Mouse (Mus musculus): ENCODE results near the gene Pemt. TPM values are rescaled to one million over a fixed set of nuclear protein-coding genes. Genes with fewer than 3 reads are reported as not detected.
A peak's percentile ranks its signal among the peaks of the same experiment; 100 is the strongest.

Pemt gene
- total RNA-seq (2021) = 1 to 10 TPM; 1.3 to 1.9 TPM
- long read RNA-seq, experiment 1 = 0 reads
- long read RNA-seq, experiment 2 = 0 reads

- intact Hi-C loops (cut with DNase I) = no loop called here
These were observed at the start of gene Pemt for GRCm38 (mm10) chr11:60046058-60046735. TSS of gene Pemt (minus strand) at chr11:60046489.

GRCm38 (mm10) chr11:60094909-60095810, 48.9 kb upstream of the Pemt start:
- intact Hi-C loops (cut with DNase I) = no loop called here
- DNase-seq = no peak

More at GRCm38 (mm10) chr11:60046058-60046735, at the start of gene Pemt:
- peak; percentile 90 to 94 for DNase-seq

GRCm38 (mm10) chr11:60093984-60094587, 47.8 kb upstream of the Pemt start:
- intact Hi-C loops (cut with DNase I) = no loop called here
- no peak for DNase-seq

GRCm38 (mm10) chr11:60093227-60093626, 46.9 kb upstream of the Pemt start:
- intact Hi-C loops (cut with DNase I) = no loop called here
- no peak for DNase-seq

- no peak for DNase-seq
- intact Hi-C loops (cut with DNase I) = no loop called here
These were observed 45.1 kb upstream of the Pemt start for GRCm38 (mm10) chr11:60091422-60091761.

GRCm38 (mm10) chr11:60090696-60091421, 44.6 kb upstream of the Pemt start:
- DNase-seq = no peak

GRCm38 (mm10) chr11:60088947-60089346, 42.7 kb upstream of the Pemt start:
- no peak for DNase-seq
- intact Hi-C loops (cut with DNase I) = loop anchor here (5.0 kb wide), 1 partner anchor 323 kb away; no protein-coding TSS in a partner anchor

More at GRCm38 (mm10) chr11:60090696-60091421, 44.6 kb upstream of the Pemt start:
- intact Hi-C loops (cut with DNase I) = no loop called here

- peak; percentile 34 to 48 for DNase-seq
- intact Hi-C loops (cut with DNase I) = loop anchor here (5.0 kb wide), 1 partner anchor 326 kb away; no protein-coding TSS in a partner anchor
These were observed 40.4 kb upstream of the Pemt start for GRCm38 (mm10) chr11:60086676-60087075.

- peak; percentile 48 to 62 for DNase-seq
- intact Hi-C loops (cut with DNase I) = no loop called here
These were observed 38.3 kb upstream of the Pemt start for GRCm38 (mm10) chr11:60084589-60084988.

- DNase-seq = peak; percentile 70 to 84
- intact Hi-C loops (cut with DNase I) = loop anchor here (1.0 to 5.0 kb wide), 3 partner anchors 49 to 196 kb away; partner anchors contain the start of gene Rasd1
These were observed 30.5 kb upstream of the Pemt start for GRCm38 (mm10) chr11:60076790-60077189.

- no peak for DNase-seq
- intact Hi-C loops (cut with DNase I) = loop anchor here (2.0 to 5.0 kb wide), 2 partner anchors 49 to 111 kb away; partner anchors contain the start of gene Rasd1
These were observed 29.9 kb upstream of the Pemt start for GRCm38 (mm10) chr11:60076183-60076582.

GRCm38 (mm10) chr11:60073936-60074502, 27.7 kb upstream of the Pemt start:
- intact Hi-C loops (cut with DNase I) = no loop called here
- DNase-seq = no peak

- DNase-seq = no peak
- intact Hi-C loops (cut with DNase I) = no loop called here
These were observed 26.8 kb upstream of the Pemt start for GRCm38 (mm10) chr11:60073121-60073520.

- intact Hi-C loops (cut with DNase I) = no loop called here
- DNase-seq = no peak
These were observed 24.9 kb upstream of the Pemt start for GRCm38 (mm10) chr11:60071221-60071620.

- DNase-seq = peak; percentile 46 to 68
- intact Hi-C loops (cut with DNase I) = no loop called here
These were observed 24.3 kb upstream of the Pemt start for GRCm38 (mm10) chr11:60070599-60070998.

GRCm38 (mm10) chr11:60068631-60069030, 22.3 kb upstream of the Pemt start:
- DNase-seq = no peak
- intact Hi-C loops (cut with DNase I) = no loop called here

GRCm38 (mm10) chr11:60067646-60068045, 21.4 kb upstream of the Pemt start:
- intact Hi-C loops (cut with DNase I) = no loop called here
- DNase-seq = no peak

GRCm38 (mm10) chr11:60065267-60065666, 19.0 kb upstream of the Pemt start:
- no peak for DNase-seq
- intact Hi-C loops (cut with DNase I) = no loop called here

GRCm38 (mm10) chr11:60061504-60062006, 15.3 kb upstream of the Pemt start:
- intact Hi-C loops (cut with DNase I) = no loop called here
- no peak for DNase-seq

- no peak for DNase-seq
- intact Hi-C loops (cut with DNase I) = no loop called here
These were observed 13.7 kb upstream of the Pemt start for GRCm38 (mm10) chr11:60060026-60060425.

Measured in heart, postnatal 14 days (tissue).